Mouse (Mus musculus) lung, adult 2 months (tissue): ENCODE measurements around the gene Bmp10.

Experiments
- CTCF ChIP-seq: fragments of 200-500 bp; IDR thresholded peaks from 2 replicates; pipeline ENCODE4 v1.5.1; 2011; ENCODE audit warnings: mild to moderate bottlenecking, low read length, control low read depth; ENCODE audit not compliant: insufficient read depth
- POLR2A ChIP-seq: fragments of 200-500 bp; IDR thresholded peaks from 2 replicates; pipeline ENCODE4 v1.6.1; 2011; ENCODE audit warnings: low read depth, mild to moderate bottlenecking, control low read depth, low read length, borderline replicate concordance; ENCODE audit errors: extremely low read depth

- TF ChIP-seq CTCF, result no peak
- no peak for TF ChIP-seq POLR2A
These were observed 38.6 kb downstream of the Bmp10 start for GRCm38 (mm10) chr6:87467373-87467772.
